Mouse (Mus musculus) embryonic facial prominence, embryonic 14.5 days (tissue): Measurements from ENCODE around the gene Rab19. TPM values are rescaled to one million over a fixed set of nuclear protein-coding genes. Genes with fewer than 3 reads are reported as not detected.

Experiments
- ATAC-seq: fragments of 200-750 bp; cut with Nextera tagmentation; 2 replicates; pipeline ENCODE4 v1.8.0; 2017; ENCODE audit warnings: low read depth, moderate number of reproducible peaks, moderate TSS enrichment
- DNase-seq: peaks from one replicate; pipeline ENCODE4 v3.0.0-alpha.2; 2015; ENCODE audit warnings: low spot score
- H3K27ac ChIP-seq: fragments of 300-500 bp; sonication (generic); replicated peaks from 2 replicates; pipeline ENCODE4 v1.5.1; 2014; ENCODE audit warnings: low read depth, mild to moderate bottlenecking, low read length, moderate library complexity
- H3K27me3 ChIP-seq: fragments of 300-500 bp; sonication (generic); replicated peaks from 2 replicates; pipeline ENCODE4 v1.6.1; 2014; ENCODE audit warnings: low read length; ENCODE audit not compliant: control insufficient read depth, insufficient read depth
- H3K36me3 ChIP-seq: fragments of 300-500 bp; sonication (generic); 2 replicates; pipeline ENCODE4 v1.6.1; 2014; ENCODE audit warnings: low read length, mixed read lengths; ENCODE audit not compliant: control insufficient read depth, insufficient read depth
- H3K4me1 ChIP-seq: fragments of 300-500 bp; sonication (generic); 2 replicates; pipeline ENCODE4 v1.6.1; 2014; ENCODE audit warnings: antibody characterized with exemption, low read length; ENCODE audit not compliant: control insufficient read depth, insufficient read depth
- H3K4me2 ChIP-seq: fragments of 300-500 bp; sonication (generic); 2 replicates; pipeline ENCODE4 v1.6.1; 2014; ENCODE audit warnings: low read depth, mild to moderate bottlenecking, low read length, moderate library complexity, mixed read lengths
- H3K4me3 ChIP-seq: fragments of 300-500 bp; sonication (generic); 2 replicates; pipeline ENCODE4 v1.5.1; 2014; ENCODE audit warnings: low read depth, mild to moderate bottlenecking, low read length
- H3K9ac ChIP-seq: fragments of 300-500 bp; sonication (generic); 2 replicates; pipeline ENCODE4 v1.6.1; 2014; ENCODE audit warnings: low read depth, mild to moderate bottlenecking, low read length, moderate library complexity, mixed read lengths
- H3K9me3 ChIP-seq: fragments of 300-500 bp; sonication (generic); 2 replicates; pipeline ENCODE4 v1.6.1; 2016; ENCODE audit warnings: low read length; ENCODE audit not compliant: control insufficient read depth
- WGBS: fragments of 180-500 bp; shearing (Covaris S2); extraction: QIAGEN DNeasy Blood & Tissue Kit; methylation state at CpG from one replicate; pipeline ENCODE4 v1.1.7; 2014; 5-methylcytosine and 5-hydroxymethylcytosine counted together
- polyA plus RNA-seq: library from polyadenylated mRNA; unstranded; fragments of >200 nt; fragmentation: Nextera tagmentation; extraction: Ambion mirVana; gene quantifications from 2 replicates; pipeline ENCODE4 v1.2.1, GENCODE M21; 2014

Rab19 gene
- polyA plus RNA-seq, 1 experiment from 2014 or later = 1.8 TPM

- no peak overlapping the region for H3K4me3 ChIP-seq
- H3K4me1 ChIP-seq = no peaks in the 10 kb centered on the region
- no peak overlapping the region for H3K4me2 ChIP-seq
- no peak overlapping the region for H3K27ac ChIP-seq
- WGBS = 65% methylated on average over 4 of the region's 4 CpGs
- H3K36me3 ChIP-seq = no peaks in the 10 kb centered on the region
- ATAC-seq (no peak), DNase-seq (no peak)
- H3K27me3 ChIP-seq = no peaks in the 10 kb centered on the region
- H3K9ac ChIP-seq = no peak overlapping the region
- H3K9me3 ChIP-seq = no peaks in the 10 kb centered on the region
These were observed 46.5 kb downstream of the Rab19 start for GRCm38 (mm10) chr6:39427276-39428003.

GRCm38 (mm10) chr6:39429007-39429788, 48.2 kb downstream of the Rab19 start:
- no peak overlapping the region for H3K9ac ChIP-seq
- H3K4me2 ChIP-seq = no peak overlapping the region
- H3K4me1 ChIP-seq = no peaks in the 10 kb centered on the region
- 81% methylated on average over 6 of the region's 6 CpGs for WGBS
- DNase-seq = no peak
- H3K27me3 ChIP-seq = no peaks in the 10 kb centered on the region
- ATAC-seq = no peak
- no peak overlapping the region for H3K4me3 ChIP-seq
- no peaks in the 10 kb centered on the region for H3K9me3 ChIP-seq
- no peak overlapping the region for H3K27ac ChIP-seq
- H3K36me3 ChIP-seq = no peaks in the 10 kb centered on the region

- DNase-seq (no peak), ATAC-seq (no peak)
- H3K9me3 ChIP-seq = no peaks in the 10 kb centered on the region
- no peaks in the 10 kb centered on the region for H3K27me3 ChIP-seq
- 75% methylated on average over 11 of the region's 11 CpGs for WGBS
- H3K4me3 ChIP-seq = no peak overlapping the region
- H3K4me1 ChIP-seq = no peaks in the 10 kb centered on the region
- no peaks in the 10 kb centered on the region for H3K36me3 ChIP-seq
- no peak overlapping the region for H3K4me2 ChIP-seq
- no peak overlapping the region for H3K27ac ChIP-seq
- H3K9ac ChIP-seq = no peak overlapping the region
These were observed 49.7 kb downstream of the Rab19 start for GRCm38 (mm10) chr6:39430722-39431121.

GRCm38 (mm10) chr6:39433174-39433573, 52.2 kb downstream of the Rab19 start:
- Histone ChIP-seq H3K9ac (no peak overlapping the region), H3K27ac (no peak overlapping the region), H3K36me3 (no peaks in the 10 kb centered on the region), H3K4me1 (no peaks in the 10 kb centered on the region), H3K4me3 (no peak overlapping the region), H3K9me3 (no peaks in the 10 kb centered on the region), H3K4me2 (no peak overlapping the region), H3K27me3 (no peaks in the 10 kb centered on the region)
- ATAC-seq (no peak), DNase-seq (no peak)
- WGBS = 75% methylated on average over 4 of the region's 4 CpGs

GRCm38 (mm10) chr6:39433701-39434100, 52.7 kb downstream of the Rab19 start:
- Histone ChIP-seq H3K27me3 (no peaks in the 10 kb centered on the region), H3K4me1 (no peaks in the 10 kb centered on the region), H3K27ac (no peak overlapping the region), H3K36me3 (no peaks in the 10 kb centered on the region), H3K4me3 (no peak overlapping the region), H3K9ac (no peak overlapping the region), H3K4me2 (no peak overlapping the region), H3K9me3 (no peaks in the 10 kb centered on the region)
- no peak for DNase-seq
- ATAC-seq = no peak

GRCm38 (mm10) chr6:39434111-39434885, 53.3 kb downstream of the Rab19 start:
- Histone ChIP-seq H3K9me3 (no peaks in the 10 kb centered on the region), H3K36me3 (no peaks in the 10 kb centered on the region), H3K9ac (no peak overlapping the region), H3K27ac (no peak overlapping the region), H3K4me1 (no peaks in the 10 kb centered on the region), H3K27me3 (no peaks in the 10 kb centered on the region), H3K4me3 (no peak overlapping the region), H3K4me2 (no peak overlapping the region)
- WGBS = 84% methylated on average over 2 of the region's 2 CpGs
- ATAC-seq = no peak
- DNase-seq = no peak

GRCm38 (mm10) chr6:39434886-39435492, 54.0 kb downstream of the Rab19 start:
- DNase-seq = no peak

GRCm38 (mm10) chr6:39435875-39436274, 54.9 kb downstream of the Rab19 start:
- Histone ChIP-seq H3K4me3 (no peak overlapping the region), H3K9ac (no peak overlapping the region), H3K9me3 (no peaks in the 10 kb centered on the region), H3K4me1 (no peaks in the 10 kb centered on the region), H3K27ac (no peak overlapping the region), H3K27me3 (no peaks in the 10 kb centered on the region), H3K4me2 (no peak overlapping the region), H3K36me3 (no peaks in the 10 kb centered on the region)
- no peak for DNase-seq
- no peak for ATAC-seq
- WGBS = 79% methylated on average over 5 of the region's 5 CpGs

More at GRCm38 (mm10) chr6:39434886-39435492, 54.0 kb downstream of the Rab19 start:
- no peak overlapping the region for H3K4me3 ChIP-seq
- no peak overlapping the region for H3K4me2 ChIP-seq
- no peak overlapping the region for H3K9ac ChIP-seq
- no peaks in the 10 kb centered on the region for H3K27me3 ChIP-seq
- H3K9me3 ChIP-seq = no peaks in the 10 kb centered on the region
- H3K36me3 ChIP-seq = no peaks in the 10 kb centered on the region
- no peak overlapping the region for H3K27ac ChIP-seq
- 71% methylated on average over 2 of the region's 2 CpGs for WGBS
- ATAC-seq = no peak
- H3K4me1 ChIP-seq = no peaks in the 10 kb centered on the region
